Mouse (Mus musculus): ENCODE measurements around the gene Gsap.
"Not testable (repeated sequence)": the region's sequence is repeated elsewhere in the genome, so short reads cannot be mapped to it uniquely, and the experiment has no call there.

The Gsap gene

GRCm38 (mm10) chr5:21263202-21264055 lies 77.4 kb downstream of the Gsap start:
- DNase-seq: peak; percentile 49 to 50

GRCm38 (mm10) chr5:21264352-21265021 lies 78.4 kb downstream of the Gsap start:
- DNase-seq: no peak

- DNase-seq: peak; percentile 94 to 95
These were observed 79.0 kb downstream of the Gsap start for GRCm38 (mm10) chr5:21265049-21265448.

- no peak for DNase-seq
These were observed 81.0 kb downstream of the Gsap start for GRCm38 (mm10) chr5:21267090-21267489.

GRCm38 (mm10) chr5:21269446-21269845 lies 83.4 kb downstream of the Gsap start:
- no peak for DNase-seq

- no peak for DNase-seq
These were observed 84.7 kb downstream of the Gsap start for GRCm38 (mm10) chr5:21270756-21271155.

GRCm38 (mm10) chr5:21271386-21272354 lies 85.6 kb downstream of the Gsap start:
- DNase-seq: no peak

- not testable (repeated sequence) for DNase-seq
These were observed 91.6 kb downstream of the Gsap start for GRCm38 (mm10) chr5:21277685-21278084.

- no peak for DNase-seq
These were observed 97.5 kb downstream of the Gsap start for GRCm38 (mm10) chr5:21283356-21284062.

GRCm38 (mm10) chr5:21288658-21289435 lies 102.8 kb downstream of the Gsap start:
- DNase-seq: no peak

- no peak for DNase-seq
These were observed 104.5 kb downstream of the Gsap start for GRCm38 (mm10) chr5:21290594-21290993.

GRCm38 (mm10) chr5:21295683-21296082 lies 109.6 kb downstream of the Gsap start:
- DNase-seq: no peak

- peak; percentile 13 to 14 for DNase-seq
These were observed 113.2 kb downstream of the Gsap start for GRCm38 (mm10) chr5:21299076-21299755.

- no peak for DNase-seq
These were observed 114.0 kb downstream of the Gsap start for GRCm38 (mm10) chr5:21300058-21300457.

GRCm38 (mm10) chr5:21301011-21301410 lies 115.0 kb downstream of the Gsap start:
- peak; percentile 64 for DNase-seq

GRCm38 (mm10) chr5:21307165-21307564 lies 121.1 kb downstream of the Gsap start:
- DNase-seq: no peak

GRCm38 (mm10) chr5:21314696-21315095 lies 128.6 kb downstream of the Gsap start:
- no peak for DNase-seq

- no peak for DNase-seq
These were observed 134.1 kb downstream of the Gsap start for GRCm38 (mm10) chr5:21320138-21320537.

GRCm38 (mm10) chr5:21326494-21326893 lies 140.4 kb downstream of the Gsap start:
- DNase-seq: peak; percentile 21 to 53

- DNase-seq: no peak
These were observed 142.5 kb downstream of the Gsap start for GRCm38 (mm10) chr5:21328560-21328959.

Data from cerebellum, postnatal 14 days (tissue).